Mouse (Mus musculus): ENCODE measurements around the gene Dennd1a.

GRCm38 (mm10) chr2:38305152-38305551 is 18.0 kb upstream of the Dennd1a start:
- no peak for TF ChIP-seq CTCF (IDR thresholded peaks at IDR 0.05; ENCODE audit: extremely low read depth, insufficient read depth, insufficient read length, insufficient replicate concordance)
- TF ChIP-seq POLR2A (IDR thresholded peaks at IDR 0.05; ENCODE audit: low read depth, low read length), result no peak

Data from spleen, adult 2 months (tissue).